Mouse (Mus musculus) MEL (cell line): Measurements from ENCODE around the gene Insyn1.

ENCODE experiments used
- CHD1 ChIP-seq: IDR thresholded peaks from 2 replicates; pipeline ENCODE4 v1.6.1; 2012; ENCODE audit warnings: low read depth, mild to moderate bottlenecking, inconsistent platforms, low read length, improper control_type of control experiment
- CTCF ChIP-seq, 3 experiments: IDR thresholded peaks in 2 of 3; conservative IDR thresholded peaks in 1 of 3; 2 replicates each; pipeline ENCODE4 v1.5.1; 2011 to 2012; ENCODE audit warnings: low read length in 3 of 3, low read depth in 2 of 3, mild to moderate bottlenecking in 2 of 3, improper control_type of control experiment in 1 of 3, inconsistent platforms in 1 of 3, mixed read lengths in 1 of 3, moderate library complexity in 1 of 3; ENCODE audit not compliant: control insufficient read depth in 1 of 3, insufficient read depth in 1 of 3, poor library complexity in 1 of 3, severe bottlenecking in 1 of 3
- EP300 ChIP-seq, 2 experiments: IDR thresholded peaks; 2 replicates each; pipeline ENCODE4 v1.6.1; 2011; ENCODE audit warnings: improper control_type of control experiment in 2 of 2, low read length in 2 of 2, low read depth in 1 of 2, mild to moderate bottlenecking in 1 of 2
- JUND ChIP-seq: IDR thresholded peaks from 2 replicates; pipeline ENCODE4 v1.6.1; 2011; ENCODE audit warnings: low read depth, mild to moderate bottlenecking, improper control_type of control experiment, low read length
- POLR2A ChIP-seq, 2 experiments: IDR thresholded peaks; 2 replicates each; pipeline ENCODE4 v1.6.1; 2011 to 2012; ENCODE audit warnings: low read length in 2 of 2, mild to moderate bottlenecking in 2 of 2, control low read depth in 1 of 2, improper control_type of control experiment in 1 of 2, low read depth in 1 of 2, moderate library complexity in 1 of 2; ENCODE audit not compliant: control insufficient read depth in 1 of 2, insufficient read depth in 1 of 2, poor library complexity in 1 of 2
- SMC3 ChIP-seq: IDR thresholded peaks from 2 replicates; pipeline ENCODE4 v1.6.1; 2011; ENCODE audit warnings: low read depth, low read length, improper control_type of control experiment
- ZMIZ1 ChIP-seq: IDR thresholded peaks from 2 replicates; pipeline ENCODE4 v1.6.1; 2012; ENCODE audit warnings: low read depth, mild to moderate bottlenecking, inconsistent platforms, low read length, improper control_type of control experiment, moderate library complexity

DNA sequence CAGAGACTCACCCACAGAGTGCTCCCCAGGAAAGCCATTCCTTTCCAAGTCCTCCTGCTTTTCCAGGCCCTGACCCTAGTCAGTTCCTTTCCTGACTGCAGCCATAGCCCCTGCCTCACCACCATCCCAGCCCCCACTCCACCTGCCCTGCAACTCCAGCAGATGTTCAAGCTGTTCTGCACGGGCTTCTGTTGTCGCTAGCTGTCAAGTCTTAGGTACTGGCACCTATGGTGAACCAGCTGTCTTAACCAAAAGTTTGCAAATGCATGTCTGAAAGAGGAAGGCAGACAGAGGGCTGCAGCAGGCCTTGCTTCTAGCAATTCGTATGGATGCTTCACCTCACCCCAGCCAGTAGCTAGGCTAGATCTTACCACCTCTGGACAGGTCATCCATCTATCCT lies 45.3 kb upstream of the Insyn1 start:
- TF ChIP-seq SMC3, result no peak
- TF ChIP-seq CTCF (IDR thresholded peaks at IDR 0.05 in 2 of 3, conservative IDR thresholded peaks at IDR 0.05 in 1 of 3; ENCODE audit: control insufficient read depth in 1 of 3, insufficient read depth in 1 of 3, low read depth in 2 of 3, low read length in 3 of 3, poor library complexity in 1 of 3, severe bottlenecking in 1 of 3), result no peak
- TF ChIP-seq JUND, result no peak
- no peak for TF ChIP-seq CHD1
- no peak for TF ChIP-seq POLR2A (IDR thresholded peaks at IDR 0.05; ENCODE audit: control insufficient read depth in 1 of 2, insufficient read depth in 1 of 2, low read depth in 1 of 2, low read length in 2 of 2, poor library complexity in 1 of 2)
- TF ChIP-seq ZMIZ1, result no peak
- TF ChIP-seq EP300 (IDR thresholded peaks at IDR 0.05; ENCODE audit: low read depth in 1 of 2, low read length in 2 of 2), result no peak
